Mouse (Mus musculus): Measurements from ENCODE around the gene Pam. TPM values are rescaled to one million over a fixed set of nuclear protein-coding genes. Genes with fewer than 3 reads are reported as not detected.

Pam gene
- polyA plus RNA-seq, 1 experiment from 2014 or later, result 30.7 TPM

DNA sequence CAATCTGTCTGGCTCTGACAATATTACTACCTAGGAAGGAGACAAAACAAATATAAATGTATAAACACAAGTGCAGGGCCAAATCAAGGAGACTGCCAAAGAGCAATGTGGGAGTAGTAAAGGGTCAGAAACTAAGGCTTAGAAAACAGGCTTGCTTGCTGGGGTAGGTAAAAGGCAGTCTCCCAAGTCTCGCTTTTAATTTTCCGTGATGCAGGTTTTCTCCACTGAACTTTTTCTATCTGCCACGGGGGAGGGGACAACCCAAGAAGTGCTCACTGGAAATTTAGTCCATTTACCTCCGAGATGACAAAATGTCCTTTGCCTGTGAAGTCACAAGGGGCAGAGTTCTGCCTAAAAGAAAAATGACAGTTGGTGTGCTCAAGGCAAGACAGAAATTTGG lies 21.6 kb downstream of the Pam start:
- ATAC-seq (replicated peaks; ENCODE audit: low FRiP score), result no peak
- 39% methylated on average over 4 of the region's 4 CpGs for WGBS
- no peak overlapping the region for H3K4me3 ChIP-seq (replicated peaks)
- H3K27ac ChIP-seq, result no peak overlapping the region
- H3K4me2 ChIP-seq, result no peak overlapping the region
- H3K27me3 ChIP-seq, result no peaks in the 10 kb centered on the region
- no peaks in the 10 kb centered on the region for H3K36me3 ChIP-seq
- no peak overlapping the region for H3K9ac ChIP-seq
- peaks cover 7% of the 10 kb centered on the region; the same call in 1 of the 2 replicates for H3K4me1 ChIP-seq
- no peaks in the 10 kb centered on the region for H3K9me3 ChIP-seq (replicated peaks)

DNA sequence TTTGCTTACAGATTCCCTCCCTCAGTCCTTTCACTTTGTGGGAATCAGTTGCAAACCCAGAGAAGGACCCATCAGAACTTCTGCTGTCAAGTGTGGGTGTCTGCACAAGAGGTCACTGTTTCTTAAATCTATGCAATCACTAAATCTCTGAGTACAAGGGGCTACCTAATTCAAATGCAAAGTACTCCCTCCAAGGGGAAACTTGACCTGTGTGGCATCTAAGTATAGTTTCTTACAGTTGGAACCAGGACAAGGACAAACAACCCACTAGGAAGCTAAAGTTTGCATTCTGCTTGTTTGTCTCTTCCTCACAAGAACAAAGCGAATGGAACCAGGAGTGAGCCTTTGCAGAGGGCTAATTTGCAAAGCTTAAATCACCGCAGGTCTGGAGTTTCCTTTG lies 22.3 kb downstream of the Pam start:
- no peaks in the 10 kb centered on the region for H3K27me3 ChIP-seq
- peaks cover 7% of the 10 kb centered on the region; the same call in 1 of the 2 replicates for H3K4me1 ChIP-seq
- H3K4me3 ChIP-seq (replicated peaks), result no peak overlapping the region
- ATAC-seq (replicated peaks; ENCODE audit: low FRiP score), result no peak
- WGBS, result 46% methylated on average over 2 of the region's 2 CpGs
- H3K4me2 ChIP-seq, result no peak overlapping the region
- H3K9me3 ChIP-seq (replicated peaks), result no peaks in the 10 kb centered on the region
- no peaks in the 10 kb centered on the region for H3K36me3 ChIP-seq
- H3K27ac ChIP-seq, result no peak overlapping the region
- H3K9ac ChIP-seq, result no peak overlapping the region

DNA sequence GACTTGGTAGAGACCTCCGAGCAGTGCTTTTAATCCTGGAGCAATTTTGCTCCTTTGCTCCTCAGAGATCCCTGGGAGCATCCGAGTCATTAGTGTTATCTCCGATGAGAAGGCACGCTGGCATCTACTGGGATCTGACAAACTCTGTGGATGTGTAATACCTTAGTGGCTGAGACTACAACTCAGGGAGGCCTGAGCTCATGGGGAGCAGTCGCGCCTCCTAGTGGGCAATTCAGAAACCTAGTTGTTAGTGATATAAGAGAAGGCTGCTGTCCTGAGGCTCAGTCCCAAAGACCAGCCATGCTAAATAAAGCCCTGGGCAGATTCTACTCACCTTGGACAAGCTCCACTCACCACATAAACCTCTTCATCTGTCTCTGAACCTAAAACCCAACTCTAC lies 23.4 kb downstream of the Pam start:
- H3K4me3 ChIP-seq (replicated peaks), result no peak overlapping the region
- H3K36me3 ChIP-seq, result no peaks in the 10 kb centered on the region
- peaks cover 7% of the 10 kb centered on the region; the same call in 1 of the 2 replicates for H3K4me1 ChIP-seq
- H3K27me3 ChIP-seq, result no peaks in the 10 kb centered on the region
- no peak for ATAC-seq (replicated peaks; ENCODE audit: low FRiP score)
- H3K4me2 ChIP-seq, result no peak overlapping the region
- no peak overlapping the region for H3K27ac ChIP-seq
- H3K9me3 ChIP-seq (replicated peaks), result no peaks in the 10 kb centered on the region
- WGBS, result 66% methylated on average over 6 of the region's 6 CpGs
- no peak overlapping the region for H3K9ac ChIP-seq

DNA sequence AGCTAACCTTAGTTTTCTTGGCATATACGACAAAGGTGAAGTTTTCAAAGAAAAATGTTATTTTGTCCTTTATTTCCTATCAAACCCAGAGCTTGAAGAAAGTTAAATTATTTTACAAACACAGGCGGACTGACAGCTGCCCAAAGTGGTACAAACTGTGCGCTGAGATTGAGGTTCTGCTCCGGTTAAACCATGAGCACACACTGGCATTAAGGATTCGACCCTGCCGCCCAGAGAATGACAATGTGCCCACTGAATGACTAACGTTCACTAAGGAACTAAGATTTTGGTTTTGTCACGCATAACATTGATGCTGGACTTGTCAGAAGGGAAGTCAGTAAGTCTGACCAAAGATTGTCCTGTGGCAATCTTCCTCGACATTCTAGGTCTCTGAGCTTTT lies 24.0 kb downstream of the Pam start:
- no peak overlapping the region for H3K4me3 ChIP-seq (replicated peaks)
- no peaks in the 10 kb centered on the region for H3K9me3 ChIP-seq (replicated peaks)
- no peak overlapping the region for H3K9ac ChIP-seq
- no peak overlapping the region for H3K4me2 ChIP-seq
- peaks cover 7% of the 10 kb centered on the region; the same call in 1 of the 2 replicates for H3K4me1 ChIP-seq
- WGBS, result 86% methylated on average over 9 of the region's 9 CpGs
- no peak overlapping the region for H3K27ac ChIP-seq
- H3K36me3 ChIP-seq, result no peaks in the 10 kb centered on the region
- ATAC-seq (replicated peaks; ENCODE audit: low FRiP score), result no peak
- no peaks in the 10 kb centered on the region for H3K27me3 ChIP-seq

DNA sequence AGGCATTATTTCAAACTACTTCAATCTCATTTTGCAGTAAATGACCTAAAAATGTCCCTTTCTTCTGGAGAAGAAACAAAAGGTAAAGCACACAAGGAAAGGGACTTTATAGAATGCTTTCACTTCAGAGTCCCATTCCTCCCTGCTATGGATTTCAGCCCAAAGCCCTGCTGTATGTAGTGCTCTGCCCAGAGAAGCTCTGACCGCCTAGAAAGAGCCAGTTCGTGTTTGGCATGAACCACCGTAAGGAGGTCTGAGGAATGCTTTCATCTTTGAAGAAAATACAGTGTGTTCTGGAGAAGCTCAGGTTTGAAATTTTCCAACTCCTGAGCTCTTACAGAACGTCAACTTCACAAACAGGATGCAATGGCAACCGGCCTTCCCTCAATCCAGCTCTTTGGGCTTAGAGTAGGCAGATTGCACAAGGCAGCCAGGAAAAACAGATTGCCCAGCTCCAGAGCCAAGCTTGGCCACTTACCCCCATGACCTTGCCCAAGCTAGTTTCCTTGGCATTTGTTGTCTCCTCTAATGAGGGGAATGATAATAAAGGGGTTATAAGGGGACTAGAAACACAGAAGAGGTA lies 24.6 kb downstream of the Pam start:
- no peak overlapping the region for H3K4me2 ChIP-seq
- no peaks in the 10 kb centered on the region for H3K27me3 ChIP-seq
- H3K4me3 ChIP-seq (replicated peaks), result no peak overlapping the region
- WGBS, result 77% methylated on average over 5 of the region's 5 CpGs
- no peak for ATAC-seq (replicated peaks; ENCODE audit: low FRiP score)
- no peaks in the 10 kb centered on the region for H3K9me3 ChIP-seq (replicated peaks)
- no peak overlapping the region for H3K9ac ChIP-seq
- no peak overlapping the region for H3K27ac ChIP-seq
- no peaks in the 10 kb centered on the region for H3K36me3 ChIP-seq
- H3K4me1 ChIP-seq, result peaks cover 7% of the 10 kb centered on the region; the same call in 1 of the 2 replicates

DNA sequence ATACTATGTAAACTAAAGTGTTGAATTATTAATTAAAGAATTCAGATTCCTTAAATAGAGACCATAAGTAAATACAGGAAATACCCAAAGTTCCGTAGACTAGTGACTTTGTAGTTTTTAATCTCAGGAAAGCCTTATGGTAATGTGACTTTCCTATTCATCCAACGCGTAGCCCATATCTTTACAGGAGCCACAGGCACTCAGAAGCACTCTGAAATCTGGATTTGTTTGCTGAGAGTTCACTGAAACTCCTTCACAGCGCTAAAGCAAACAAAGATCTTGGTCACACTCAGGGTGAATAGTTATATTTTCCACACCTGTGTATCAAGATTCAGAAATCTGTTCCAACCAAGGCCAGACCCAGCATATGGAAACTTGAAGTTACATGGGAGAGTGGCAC lies 27.3 kb downstream of the Pam start:
- H3K9ac ChIP-seq, result no peak overlapping the region
- no peak overlapping the region for H3K4me3 ChIP-seq (replicated peaks)
- no peaks in the 10 kb centered on the region for H3K27me3 ChIP-seq
- 91% methylated on average over 4 of the region's 4 CpGs for WGBS
- no peaks in the 10 kb centered on the region for H3K9me3 ChIP-seq (replicated peaks)
- H3K27ac ChIP-seq, result no peak overlapping the region
- 0 out of 2 replicates have a peak, but pooled peaks cover under 1% of the 10 kb centered on the region for H3K4me1 ChIP-seq
- no peaks in the 10 kb centered on the region for H3K36me3 ChIP-seq
- no peak for ATAC-seq (replicated peaks; ENCODE audit: low FRiP score)
- H3K4me2 ChIP-seq, result no peak overlapping the region

DNA sequence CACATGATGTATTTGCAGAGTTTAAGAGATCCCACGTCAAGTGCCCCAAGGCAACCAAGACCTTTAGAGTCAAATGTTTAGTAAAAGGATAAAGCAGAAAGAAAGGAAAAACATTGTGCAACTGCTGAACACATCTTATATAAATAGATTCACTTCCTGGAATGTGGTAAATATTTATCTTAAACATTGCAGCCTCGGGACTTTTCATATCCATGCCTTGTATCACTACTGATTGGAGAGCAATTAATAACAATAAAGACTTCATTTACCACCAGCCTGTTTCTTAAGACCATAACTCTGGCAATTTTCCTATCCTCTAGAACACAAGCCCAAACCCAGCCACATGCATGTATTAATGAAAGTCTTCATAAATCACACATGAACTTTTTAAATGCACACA lies 33.4 kb downstream of the Pam start:
- Histone ChIP-seq H3K27ac (no peak overlapping the region), H3K4me2 (no peak overlapping the region), H3K9me3 (replicated peaks) (no peaks in the 10 kb centered on the region), H3K4me1 (0 out of 2 replicates have a peak, but pooled peaks cover 3% of the 10 kb centered on the region), H3K4me3 (replicated peaks) (no peak overlapping the region), H3K27me3 (no peaks in the 10 kb centered on the region), H3K36me3 (no peaks in the 10 kb centered on the region), H3K9ac (no peak overlapping the region)
- 52% methylated on average over 2 of the region's 2 CpGs for WGBS
- no peak for ATAC-seq (replicated peaks; ENCODE audit: low FRiP score)

DNA sequence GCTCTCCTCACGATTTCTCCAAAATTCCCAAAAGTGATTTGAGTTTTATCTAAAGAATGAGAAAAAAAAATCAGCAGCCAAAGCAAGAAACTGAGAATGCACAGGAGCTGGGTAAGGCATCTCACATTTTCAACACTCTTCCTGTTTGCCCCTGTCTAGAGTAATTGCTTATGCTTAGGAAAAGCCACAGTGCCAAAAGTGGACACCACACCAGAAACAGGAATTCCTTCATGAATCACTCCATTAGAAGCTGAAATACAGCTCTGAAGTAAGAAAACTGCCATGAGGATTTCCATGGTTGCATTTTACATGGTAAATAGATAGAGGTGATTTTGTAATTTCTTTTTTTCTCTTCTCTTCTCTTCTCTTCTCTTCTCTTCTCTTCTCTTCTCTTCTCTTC lies 36.0 kb downstream of the Pam start:
- Histone ChIP-seq H3K27ac (no peak overlapping the region), H3K36me3 (no peaks in the 10 kb centered on the region), H3K9ac (no peak overlapping the region), H3K9me3 (replicated peaks) (no peaks in the 10 kb centered on the region), H3K4me2 (no peak overlapping the region), H3K4me1 (0 out of 2 replicates have a peak, but pooled peaks cover 8% of the 10 kb centered on the region), H3K4me3 (replicated peaks) (no peak overlapping the region), H3K27me3 (no peaks in the 10 kb centered on the region)
- no peak for ATAC-seq (replicated peaks; ENCODE audit: low FRiP score)
- 82% methylated on average over 1 of the region's 1 CpGs for WGBS

DNA sequence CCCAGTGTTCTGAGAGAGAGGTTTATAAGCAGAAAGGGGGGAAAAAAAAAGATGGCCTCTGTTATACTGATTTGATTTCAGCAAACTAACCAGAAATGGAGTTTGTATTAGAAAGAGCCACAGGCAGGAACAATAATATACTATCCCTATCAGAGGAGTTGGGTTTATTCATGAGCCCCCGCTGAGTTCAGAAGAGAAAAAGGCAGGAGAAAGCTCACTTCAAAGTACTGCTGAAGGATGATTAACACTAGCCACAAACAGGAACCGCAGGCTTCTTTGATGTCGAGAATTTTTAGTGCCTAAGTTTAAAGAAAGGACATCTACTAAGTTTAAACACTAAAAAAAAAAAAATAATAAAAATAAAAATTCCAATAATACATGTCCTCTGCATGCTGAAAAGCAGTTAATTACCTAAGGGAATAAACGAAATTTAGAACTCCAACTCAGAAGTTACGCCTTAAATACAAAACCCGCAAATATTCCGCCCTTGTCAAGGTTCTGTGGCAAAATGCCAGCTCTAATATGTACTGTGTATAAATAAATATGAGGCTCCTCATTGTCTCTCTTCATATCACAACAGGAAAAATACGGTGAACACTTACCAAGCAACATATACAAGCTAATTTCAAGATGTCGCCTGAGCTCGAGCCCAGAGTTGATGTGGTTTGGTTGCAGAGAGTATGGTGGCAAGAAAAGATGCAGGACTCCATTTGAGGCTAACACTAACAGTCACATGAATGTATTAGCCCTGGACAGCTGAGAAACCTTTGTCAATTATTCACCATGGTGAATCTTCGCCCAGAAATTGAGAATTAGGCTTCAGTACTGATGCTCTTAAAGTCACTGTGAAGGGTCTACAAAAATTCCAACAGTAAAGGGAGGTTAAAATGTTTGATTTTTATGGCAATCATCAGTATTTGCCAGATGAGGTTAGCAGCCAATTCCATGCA lies 38.2 kb downstream of the Pam start:
- H3K4me2 ChIP-seq, result no peak overlapping the region
- whole genome bisulfite sequencing, result 56% methylated on average over 11 of the region's 11 CpGs

DNA sequence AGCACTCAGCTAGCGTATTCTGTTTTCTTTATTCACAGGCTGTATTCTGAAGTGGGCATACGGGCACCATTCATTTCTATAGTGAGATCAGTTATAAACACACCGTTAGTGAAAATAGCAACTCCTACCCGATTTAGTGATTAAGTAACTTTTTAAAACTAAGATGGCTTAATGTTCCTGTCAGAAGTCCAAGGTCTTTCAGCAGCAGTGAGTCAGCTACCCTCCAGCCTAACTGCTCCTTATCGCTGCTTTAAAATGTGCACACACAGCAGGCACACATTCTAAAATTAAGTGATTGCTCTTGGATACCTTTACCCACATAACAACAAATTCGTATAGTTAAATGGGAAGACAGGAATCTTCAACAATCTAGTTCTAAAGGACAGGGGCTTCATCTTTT lies 39.2 kb downstream of the Pam start:
- Histone ChIP-seq H3K36me3 (no peaks in the 10 kb centered on the region), H3K4me1 (peaks cover 9% of the 10 kb centered on the region; the same call in 1 of the 2 replicates), H3K4me2 (no peak overlapping the region), H3K27ac (no peak overlapping the region), H3K9ac (no peak overlapping the region), H3K9me3 (replicated peaks) (no peaks in the 10 kb centered on the region), H3K27me3 (no peaks in the 10 kb centered on the region), H3K4me3 (replicated peaks) (no peak overlapping the region)
- no peak for ATAC-seq (replicated peaks; ENCODE audit: low FRiP score)
- 72% methylated on average over 6 of the region's 6 CpGs for WGBS

More for the DNA sequence above, 38.2 kb downstream of the Pam start:
- Histone ChIP-seq H3K4me1 (peaks cover 8% of the 10 kb centered on the region; the same call in 1 of the 2 replicates), H3K4me3 (replicated peaks) (no peak overlapping the region), H3K27me3 (no peaks in the 10 kb centered on the region), H3K9me3 (replicated peaks) (no peaks in the 10 kb centered on the region), H3K9ac (no peak overlapping the region), H3K36me3 (no peaks in the 10 kb centered on the region), H3K27ac (no peak overlapping the region)
- ATAC-seq (replicated peaks; ENCODE audit: low FRiP score), result no peak

DNA sequence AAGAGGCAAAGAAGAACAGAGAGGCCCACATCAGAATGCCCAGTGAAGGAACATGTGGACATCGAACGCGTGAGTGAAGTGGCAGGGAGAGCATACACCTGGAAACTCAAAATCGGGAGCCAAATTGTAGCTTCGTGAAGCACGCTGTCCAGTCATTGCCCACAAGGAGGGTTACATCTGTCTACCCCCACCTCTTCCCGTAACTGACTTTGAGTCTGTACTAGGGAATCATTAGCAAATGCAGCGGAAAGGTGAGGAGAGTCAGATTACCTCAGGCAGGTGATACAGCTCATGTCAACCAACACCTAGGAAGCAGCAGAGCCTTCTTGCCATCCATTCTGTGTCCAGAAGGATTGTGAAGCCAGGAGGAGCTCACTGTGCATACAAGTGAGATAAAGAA lies 39.9 kb downstream of the Pam start:
- WGBS, result 91% methylated on average over 8 of the region's 8 CpGs
- Histone ChIP-seq H3K36me3 (no peaks in the 10 kb centered on the region), H3K4me2 (no peak overlapping the region), H3K27ac (no peak overlapping the region), H3K27me3 (no peaks in the 10 kb centered on the region), H3K4me1 (peaks cover 15% of the 10 kb centered on the region), H3K9me3 (replicated peaks) (no peaks in the 10 kb centered on the region), H3K4me3 (replicated peaks) (no peak overlapping the region), H3K9ac (no peak overlapping the region)
- ATAC-seq (replicated peaks; ENCODE audit: low FRiP score), result no peak; the same call in 1 of the 2 replicates

DNA sequence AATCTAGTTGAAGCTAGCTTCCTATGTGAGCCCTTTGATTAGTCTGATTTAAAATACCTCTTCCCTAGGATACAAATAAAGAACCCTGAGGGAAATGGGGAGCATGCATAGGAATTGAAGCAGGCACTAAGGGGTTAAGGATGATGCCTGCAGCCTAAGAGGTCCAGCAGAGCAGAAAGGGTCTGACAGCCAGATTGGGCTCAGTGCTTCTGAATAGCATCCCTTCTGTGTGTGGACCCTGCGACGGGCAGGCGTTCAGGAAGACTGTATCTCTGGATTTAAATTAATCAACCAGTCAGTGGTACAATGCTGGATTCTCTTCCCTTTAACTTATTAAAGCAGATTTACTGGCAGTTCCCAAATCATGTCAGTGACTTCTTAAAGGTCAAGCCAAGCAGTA lies 41.5 kb downstream of the Pam start:
- Histone ChIP-seq H3K27ac (no peak overlapping the region), H3K36me3 (no peaks in the 10 kb centered on the region), H3K4me3 (replicated peaks) (no peak overlapping the region), H3K9ac (no peak overlapping the region), H3K4me1 (peaks cover 19% of the 10 kb centered on the region), H3K9me3 (replicated peaks) (no peaks in the 10 kb centered on the region), H3K27me3 (0 out of 2 replicates have a peak, but pooled peaks cover 3% of the 10 kb centered on the region), H3K4me2 (no peak overlapping the region)
- 21% methylated on average over 3 of the region's 3 CpGs for WGBS
- ATAC-seq (replicated peaks; ENCODE audit: low FRiP score), result no peak
